Mouse (Mus musculus) C2C12 (cell line): ENCODE results near the gene Rbl1.

Source experiments
- CEBPB ChIP-seq: IDR thresholded peaks from one replicate; pipeline ENCODE4 v1.6.1; 2011; ENCODE audit warnings: low read depth, mild to moderate bottlenecking, control low read depth, moderate library complexity
- CTCF ChIP-seq: IDR thresholded peaks from one replicate; pipeline ENCODE4 v1.5.1; 2011; ENCODE audit not compliant: control insufficient read depth, insufficient read depth, insufficient read length
- MAX ChIP-seq: IDR thresholded peaks from one replicate; pipeline ENCODE4 v1.6.1; 2011; ENCODE audit warnings: mild to moderate bottlenecking, control low read depth
- MYOD1 ChIP-seq: IDR thresholded peaks from one replicate; pipeline ENCODE4 v1.6.1; 2011; ENCODE audit warnings: low read depth; ENCODE audit not compliant: control insufficient read depth, insufficient read length
- MYOG ChIP-seq: IDR thresholded peaks from one replicate; pipeline ENCODE4 v1.6.1; 2011; ENCODE audit not compliant: control insufficient read depth, insufficient read length; ENCODE audit errors: extremely low read depth
- USF1 ChIP-seq: IDR thresholded peaks from one replicate; pipeline ENCODE4 v1.6.1; 2011; ENCODE audit warnings: low read depth, mild to moderate bottlenecking, control low read depth, moderate library complexity

DNA sequence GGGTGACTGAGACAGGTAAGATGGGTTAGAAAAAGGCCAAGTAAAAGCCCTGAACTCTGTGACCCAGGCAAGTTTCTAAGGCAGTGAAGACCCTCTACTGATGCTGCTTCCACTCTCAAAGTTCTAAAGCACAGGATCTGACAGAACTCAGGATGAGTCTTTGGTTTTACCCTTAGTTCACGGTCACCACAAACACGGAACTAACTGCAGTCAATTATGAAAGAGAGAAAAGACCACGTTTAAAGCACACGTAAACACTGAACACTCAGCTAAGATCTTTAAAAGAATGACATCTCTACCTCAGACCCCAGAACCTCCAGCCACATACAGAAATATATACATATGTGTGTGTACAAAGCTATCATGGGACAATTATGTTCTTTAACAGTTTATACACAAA is 75.2 kb downstream of the Rbl1 start:
- TF ChIP-seq CTCF (no peak), USF1 (no peak), MAX (no peak), CEBPB (no peak), MYOG (no peak), MYOD1 (no peak)
